Mouse (Mus musculus): ENCODE data around the gene Fam149b.
"Not testable (repeated sequence)": the region's sequence is repeated elsewhere in the genome, so short reads cannot be mapped to it uniquely, and the experiment has no call there.

The Fam149b gene

GRCm38 (mm10) chr14:20347991-20348541 lies at the start of gene Fam149b, which contains the start of gene Ecd:
Fam149b (plus strand) TSS chr14:20348162.
Ecd (minus strand) TSS chr14:20348121.
- peak; percentile 93 for DNase-seq

GRCm38 (mm10) chr14:20305085-20305484 lies 42.9 kb upstream of the Fam149b start:
- not testable (repeated sequence) for DNase-seq

GRCm38 (mm10) chr14:20315137-20315536 lies 32.8 kb upstream of the Fam149b start:
- DNase-seq = no peak

- peak; percentile 44 for DNase-seq
Measured at GRCm38 (mm10) chr14:20319420-20319819, 28.5 kb upstream of the Fam149b start.

GRCm38 (mm10) chr14:20324196-20324595 lies 23.8 kb upstream of the Fam149b start:
- DNase-seq = no peak

- peak; percentile 12 for DNase-seq
Measured at GRCm38 (mm10) chr14:20328474-20328873, 19.5 kb upstream of the Fam149b start.

- DNase-seq = no peak
Measured at GRCm38 (mm10) chr14:20331316-20331715, 16.6 kb upstream of the Fam149b start.

- DNase-seq = no peak
Measured at GRCm38 (mm10) chr14:20339415-20339814, 8.5 kb upstream of the Fam149b start.

- DNase-seq = peak; percentile 32
Measured at GRCm38 (mm10) chr14:20340149-20340548, 7.8 kb upstream of the Fam149b start.

GRCm38 (mm10) chr14:20340866-20341265 lies 7.1 kb upstream of the Fam149b start:
- peak; percentile 73 for DNase-seq

GRCm38 (mm10) chr14:20345885-20346284 lies 2.1 kb upstream of the Fam149b start:
- no peak for DNase-seq

GRCm38 (mm10) chr14:20347441-20347990 lies 446 bp upstream of the Fam149b start:
- no peak for DNase-seq

GRCm38 (mm10) chr14:20363230-20363629 lies 15.3 kb downstream of the Fam149b start:
- DNase-seq = no peak

GRCm38 (mm10) chr14:20368271-20368670 lies 20.3 kb downstream of the Fam149b start:
- no peak for DNase-seq

GRCm38 (mm10) chr14:20370798-20371197 lies 22.8 kb downstream of the Fam149b start:
- DNase-seq = no peak

GRCm38 (mm10) chr14:20371854-20372253 lies 23.9 kb downstream of the Fam149b start:
- DNase-seq = no peak

- peak; percentile 23 for DNase-seq
Measured at GRCm38 (mm10) chr14:20377112-20377521, 29.2 kb downstream of the Fam149b start.

- peak; percentile 60 for DNase-seq
Measured at GRCm38 (mm10) chr14:20378313-20379061, 30.5 kb downstream of the Fam149b start.

GRCm38 (mm10) chr14:20379087-20379640 lies 31.2 kb downstream of the Fam149b start:
- no peak for DNase-seq

GRCm38 (mm10) chr14:20379753-20380430 lies 31.9 kb downstream of the Fam149b start:
- DNase-seq = no peak

- peak; percentile 96 for DNase-seq
Measured at GRCm38 (mm10) chr14:20388441-20389129, 40.6 kb downstream of the Fam149b start, which contains the start of gene Dnajc9. Dnajc9 (minus strand) TSS chr14:20388910.

- DNase-seq = no peak
Measured at GRCm38 (mm10) chr14:20389446-20390079, 41.6 kb downstream of the Fam149b start.

All from liver (tissue).